ENCODE assay signal across 8 mouse cellular contexts in genomic region chr11:84870337-84871043, GRCm38 (mm10). TPM values are rescaled to one million over a fixed set of nuclear protein-coding genes. Genes with fewer than 3 reads are reported as not detected.
DNase-seq lines count a peak whose midpoint lies in the region; ATAC-seq lines count a peak whose summit lies in the region.

Gene Ggnbp2, minus strand, starts transcription at chr11:84870817.

- H3K36me3 ChIP-seq in forebrain, embryonic 10.5 days (replicated peaks), result peaks cover 4% of the 10 kb centered on the region; the same call in 1 of the 2 replicates
- H3K36me3 ChIP-seq in heart, embryonic 15.5 days, result 0 out of 2 replicates have a peak, but pooled peaks cover 6% of the 10 kb centered on the region
- H3K36me3 ChIP-seq in liver, embryonic 15.5 days (replicated peaks), result peaks cover 12% of the 10 kb centered on the region
- no peaks in the 10 kb centered on the region for H3K36me3 ChIP-seq in neural tube, embryonic 12.5 days

- H3K27me3 ChIP-seq in forebrain, embryonic 10.5 days (ENCODE audit: poor library complexity, severe bottlenecking), result no peaks in the 10 kb centered on the region
- H3K27me3 ChIP-seq in heart, embryonic 15.5 days, result no peaks in the 10 kb centered on the region
- H3K27me3 ChIP-seq in liver, embryonic 15.5 days, result no peaks in the 10 kb centered on the region
- no peaks in the 10 kb centered on the region for H3K27me3 ChIP-seq in neural tube, embryonic 12.5 days (replicated peaks)

- H3K4me2 ChIP-seq in heart, embryonic 15.5 days, result peak within 1 kb of the TSS; percentile 81
- peak within 1 kb of the TSS; percentile 78 for H3K4me2 ChIP-seq in liver, embryonic 15.5 days
- H3K4me2 ChIP-seq in neural tube, embryonic 12.5 days (replicated peaks), result peak within 1 kb of the TSS; percentile 93

- H3K9me3 ChIP-seq in forebrain, embryonic 10.5 days, result no peaks in the 10 kb centered on the region
- H3K9me3 ChIP-seq in heart, embryonic 15.5 days (replicated peaks), result no peaks in the 10 kb centered on the region
- H3K9me3 ChIP-seq in liver, embryonic 15.5 days (replicated peaks), result no peaks in the 10 kb centered on the region
- H3K9me3 ChIP-seq in neural tube, embryonic 12.5 days, result no peaks in the 10 kb centered on the region

- peak within 1 kb of the TSS; percentile 99 for H3K27ac ChIP-seq in forebrain, embryonic 10.5 days
- peak within 1 kb of the TSS; percentile 100 for H3K27ac ChIP-seq in heart, embryonic 15.5 days
- H3K27ac ChIP-seq in liver, embryonic 15.5 days (replicated peaks), result peak within 1 kb of the TSS; percentile 100
- H3K27ac ChIP-seq in neural tube, embryonic 12.5 days, result peak within 1 kb of the TSS; percentile 99

- H3K9ac ChIP-seq in heart, embryonic 15.5 days, result peak within 1 kb of the TSS; percentile 96
- H3K9ac ChIP-seq in liver, embryonic 15.5 days, result peak within 1 kb of the TSS; percentile 99
- H3K9ac ChIP-seq in neural tube, embryonic 12.5 days, result peak within 1 kb of the TSS; percentile 95

- H3K4me3 ChIP-seq in forebrain, embryonic 10.5 days, result peak within 1 kb of the TSS; percentile 80
- peak within 1 kb of the TSS; percentile 84 for H3K4me3 ChIP-seq in heart, embryonic 15.5 days
- peak within 1 kb of the TSS; percentile 92 for H3K4me3 ChIP-seq in liver, embryonic 15.5 days (replicated peaks)
- peak within 1 kb of the TSS; percentile 91 for H3K4me3 ChIP-seq in neural tube, embryonic 12.5 days

- under 1% methylated on average over 55 of the region's 62 CpGs for WGBS in forebrain, embryonic 10.5 days
- WGBS in heart, embryonic 15.5 days, result under 1% methylated on average over 43 of the region's 62 CpGs
- under 1% methylated on average over 58 of the region's 62 CpGs for WGBS in liver, embryonic 15.5 days (ENCODE audit: insufficient replicate concordance)
- WGBS in neural tube, embryonic 12.5 days, result under 1% methylated on average over 59 of the region's 62 CpGs

- peak; percentile 71 for ATAC-seq in CD4-positive, CD25-positive, alpha-beta regulatory T cell, adult 4 months
- peak; percentile 88 for ATAC-seq in heart, embryonic 15.5 days (replicated peaks; ENCODE audit: insufficient number of reproducible peaks, insufficient read depth, low FRiP score, low read depth)
- ATAC-seq in liver, embryonic 15.5 days (ENCODE audit: insufficient read depth), result peak; percentile 80
- ATAC-seq in neural tube, embryonic 12.5 days (ENCODE audit: low FRiP score, low read depth), result peak; percentile 87

- DNase-seq in c-Kit-negative CD71-positive TER-119-positive erythroid progenitor cells, embryonic 14.5 days (ENCODE audit: low read depth, low spot score), result peak; percentile 78
- DNase-seq in forebrain, embryonic 10.5 days (ENCODE audit: extremely low spot score, low spot score), result peak; percentile 90
- DNase-seq in kidney, postnatal 36 days, result peak; percentile 94 to 96
- peak; percentile 87 for DNase-seq in telencephalon, adult 2 months (ENCODE audit: low read depth, low spot score)

- H3K4me1 ChIP-seq in forebrain, embryonic 10.5 days, result peaks cover 35% of the 10 kb centered on the region
- H3K4me1 ChIP-seq in heart, embryonic 15.5 days (replicated peaks), result peaks cover 23% of the 10 kb centered on the region
- peaks cover 42% of the 10 kb centered on the region for H3K4me1 ChIP-seq in liver, embryonic 15.5 days (replicated peaks)
- H3K4me1 ChIP-seq in neural tube, embryonic 12.5 days, result peaks cover 14% of the 10 kb centered on the region

RNA-seq across cellular contexts. Expression of gene Ggnbp2, which starts in this region (rescaled TPM):
- polyA plus RNA-seq in CD4-positive, CD25-positive, alpha-beta regulatory T cell, adult 4 months (2017; shearing (Covaris generic)), result 100 to 1,000 TPM in 1 of 2 experiments, 10 to 100 TPM in 1; 85.3 to 138 TPM
- 52.3 and 52.4 TPM in 2 replicates for polyA plus RNA-seq in forebrain, embryonic 10.5 days (2016; fragmentation: Nextera tagmentation; extraction: Ambion mirVana)
- polyA plus RNA-seq in heart, embryonic 15.5 days (2015; fragmentation: Nextera tagmentation; extraction: Ambion mirVana), result 47.2 and 53.1 TPM in 2 replicates
- 55.4 and 56.1 TPM in 2 replicates for polyA plus RNA-seq in liver, embryonic 15.5 days (2015; fragmentation: Nextera tagmentation; extraction: Ambion mirVana)
- polyA plus RNA-seq in neural tube, embryonic 12.5 days (2016; fragmentation: Nextera tagmentation; extraction: Ambion mirVana), result 80.0 and 93.3 TPM in 2 replicates

Comparison
In these comparisons a context has a peak if more than half of its experiments do, and no peak if none do; other contexts are left out.
1. Peak in every context shown above with its lines: DNase-seq, ATAC-seq, H3K4me3 ChIP-seq and H3K27ac ChIP-seq.